Mouse (Mus musculus) heart, adult 18-20 months (tissue): Measurements from ENCODE around the gene Olfr161. TPM values are rescaled to one million over a fixed set of nuclear protein-coding genes. Genes with fewer than 3 reads are reported as not detected.
"Not testable (repeated sequence)": the region's sequence is repeated elsewhere in the genome, so short reads cannot be mapped to it uniquely, and the experiment has no call there.

ENCODE experiments used
- DNase-seq, 2 experiments: peaks; one replicate each; pipeline ENCODE4 v3.0.0; 2021 to 2022; ENCODE audit warnings: mixed read lengths in 1 of 2
- long read RNA-seq, 2 experiments: library from polyadenylated mRNA; stranded (forward); transcript quantifications; one replicate each; pipeline ENCODE4 v2.0.0; 2021
- total RNA-seq, 2 experiments: library from RNA; stranded (reverse); gene quantifications; 2 replicates each; pipeline ENCODE4 v1.2.3; 2021

The Olfr161 gene
- total RNA-seq: not detected
- long read RNA-seq, experiment 1: 0 reads
- long read RNA-seq, experiment 2: 0 reads

GRCm38 (mm10) chr16:3590691-3591090, at the start of gene Olfr161:
Gene Olfr161, plus strand, starts transcription at chr16:3591042.
- DNase-seq: no peak

- DNase-seq: no peak
Measured at GRCm38 (mm10) chr16:3563553-3563952, 27.3 kb upstream of the Olfr161 start.

DNA sequence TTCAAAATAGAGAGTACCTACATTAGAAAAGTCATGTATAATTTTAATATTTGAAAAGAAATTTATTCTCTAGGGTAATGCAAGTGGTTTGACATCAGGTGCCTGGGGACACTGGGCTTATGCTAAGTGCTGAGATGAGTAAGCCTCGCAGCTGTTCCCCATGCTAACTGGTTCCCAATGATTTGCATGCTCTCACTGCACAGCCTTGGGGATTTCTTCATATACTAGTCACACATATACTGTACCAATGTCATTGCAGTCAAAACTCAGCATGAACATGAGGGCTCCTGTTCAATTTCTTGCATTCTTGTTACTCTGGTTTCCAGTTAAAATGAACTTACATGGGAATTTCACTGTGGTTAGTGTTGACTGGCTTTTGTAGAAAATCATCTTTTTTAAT, 13.2 kb upstream of the Olfr161 start:
- DNase-seq: not testable (repeated sequence)

DNA sequence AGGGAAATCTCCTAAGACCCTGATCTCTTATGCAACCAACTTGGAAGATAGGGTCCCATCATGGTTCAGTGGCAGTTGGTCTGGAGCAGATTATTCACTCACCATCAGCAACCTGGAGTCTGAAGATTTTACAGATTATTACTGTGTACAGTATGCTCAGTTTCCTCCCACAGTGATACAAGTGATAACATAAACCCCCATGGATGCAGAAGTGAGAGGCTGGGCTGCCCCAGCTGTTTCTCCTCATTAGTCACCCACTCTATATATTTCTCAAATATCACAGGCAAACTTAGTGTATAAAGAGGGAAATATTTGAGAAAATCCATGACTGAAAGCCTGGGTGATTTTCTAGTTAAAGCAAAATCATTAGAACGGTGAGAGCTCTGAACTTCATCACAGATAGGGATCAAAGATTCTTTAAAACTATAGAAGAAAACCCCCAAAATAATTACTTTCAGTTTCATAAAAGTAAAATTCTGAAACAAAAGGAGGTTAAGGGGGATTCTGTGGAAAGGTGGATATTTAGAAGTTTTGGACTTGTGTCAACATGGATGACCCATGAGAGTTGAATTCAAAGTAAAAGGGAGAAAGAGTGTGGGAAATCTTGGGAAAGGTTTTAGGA, 12.5 kb upstream of the Olfr161 start:
- not testable (repeated sequence) for DNase-seq

GRCm38 (mm10) chr16:3631376-3631775, 40.5 kb downstream of the Olfr161 start:
- not testable (repeated sequence) for DNase-seq

DNA sequence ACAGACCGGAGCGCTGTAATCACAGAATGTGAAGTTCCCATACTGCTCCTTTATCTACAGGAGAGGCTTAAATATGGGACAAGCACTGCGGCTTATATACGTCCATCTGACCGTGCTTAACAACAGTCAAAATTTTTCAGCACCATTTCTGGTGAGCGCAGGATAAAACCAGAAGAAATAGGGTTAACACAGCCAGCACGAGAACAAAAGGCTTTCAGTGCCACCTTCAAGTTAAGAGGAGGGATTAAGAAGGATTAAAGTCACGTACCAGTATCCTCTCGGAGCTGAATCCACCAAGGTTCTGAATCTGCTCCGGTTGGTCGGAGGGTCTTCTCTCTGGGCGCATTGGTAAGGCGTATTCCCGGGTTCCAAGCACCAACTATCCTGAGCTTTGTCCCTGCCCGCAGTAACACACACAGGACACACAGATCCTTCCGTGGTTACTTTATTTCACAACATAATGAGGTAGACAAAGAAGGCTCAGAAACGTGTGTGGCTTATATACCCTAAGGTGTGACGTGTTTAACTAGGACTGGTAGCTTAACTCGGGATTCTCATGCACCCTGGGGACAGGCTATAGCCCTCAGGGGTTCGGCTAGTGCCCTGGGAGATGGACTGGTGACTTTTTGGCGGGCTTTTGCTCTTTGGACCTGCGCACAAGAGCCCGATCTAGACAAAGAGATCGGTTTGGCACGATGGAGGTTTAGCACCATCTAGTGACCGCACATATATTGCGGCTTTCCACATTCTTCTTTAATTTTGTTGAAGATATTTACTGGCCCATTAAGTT, 41.9 kb downstream of the Olfr161 start:
- not testable (repeated sequence) for DNase-seq

Other genes starting within 250 kb of the Olfr161 start
- gene Mefv, start 127.1 kb downstream of the Olfr161 start, total RNA-seq: under 1 TPM in 1 of 2 experiments, not detected in 1; 0.12 TPM
- 1 to 10 TPM; 7.4 to 8.7 TPM for gene Zfp263, start 153.1 kb downstream of the Olfr161 start, total RNA-seq
- not detected for gene Olfr15, start 239.8 kb downstream of the Olfr161 start, total RNA-seq